Mouse (Mus musculus) embryo, embryonic 10.5 days (tissue): ENCODE data around the gene Rnps1.
"Not testable (repeated sequence)": the region's sequence is repeated elsewhere in the genome, so short reads cannot be mapped to it uniquely, and the experiment has no call there.

ENCODE experiments used
- DNase-seq: peaks from one replicate; pipeline ENCODE4 v3.0.0-alpha.2; 2015; ENCODE audit warnings: low spot score

Rnps1 gene

GRCm38 (mm10) chr17:24429201-24429983, 15.0 kb downstream of the Rnps1 start:
- DNase-seq: no peak

GRCm38 (mm10) chr17:24437016-24437415, 22.7 kb downstream of the Rnps1 start:
- peak; percentile 76 for DNase-seq

- no peak for DNase-seq
Observed at GRCm38 (mm10) chr17:24440377-24440776, 26.0 kb downstream of the Rnps1 start.

- DNase-seq: peak; percentile 33
Observed at GRCm38 (mm10) chr17:24441148-24441547, 26.8 kb downstream of the Rnps1 start.

- no peak for DNase-seq
Observed at GRCm38 (mm10) chr17:24442107-24442506, 27.7 kb downstream of the Rnps1 start.

GRCm38 (mm10) chr17:24442632-24443155, 28.3 kb downstream of the Rnps1 start, which contains the start of gene Dnase1l2:
Dnase1l2 (minus strand) TSS chr17:24443105.
- DNase-seq: no peak

- DNase-seq: no peak
Observed at GRCm38 (mm10) chr17:24443409-24443808, 29.0 kb downstream of the Rnps1 start.

- no peak for DNase-seq
Observed at GRCm38 (mm10) chr17:24446590-24446989, 32.2 kb downstream of the Rnps1 start.

GRCm38 (mm10) chr17:24449507-24449906, 35.1 kb downstream of the Rnps1 start:
- DNase-seq: no peak

- no peak for DNase-seq
Observed at GRCm38 (mm10) chr17:24451220-24451619, 36.9 kb downstream of the Rnps1 start.

GRCm38 (mm10) chr17:24453372-24453771, 39.0 kb downstream of the Rnps1 start:
- no peak for DNase-seq

GRCm38 (mm10) chr17:24454218-24454755, 39.9 kb downstream of the Rnps1 start:
- no peak for DNase-seq

GRCm38 (mm10) chr17:24454756-24455522, 40.6 kb downstream of the Rnps1 start:
- peak; percentile 100 for DNase-seq

GRCm38 (mm10) chr17:24455523-24456206, 41.3 kb downstream of the Rnps1 start:
- DNase-seq: not testable (repeated sequence)

GRCm38 (mm10) chr17:24461580-24461979, 47.2 kb downstream of the Rnps1 start:
- DNase-seq: peak; percentile 59

- DNase-seq: no peak
Observed at GRCm38 (mm10) chr17:24462932-24463331, 48.6 kb downstream of the Rnps1 start.

- no peak for DNase-seq
Observed at GRCm38 (mm10) chr17:24463374-24464133, 49.2 kb downstream of the Rnps1 start.

- DNase-seq: no peak
Observed at GRCm38 (mm10) chr17:24468636-24469246, 54.4 kb downstream of the Rnps1 start.

GRCm38 (mm10) chr17:24469336-24469909, 55.1 kb downstream of the Rnps1 start:
- DNase-seq: no peak

- peak; percentile 97 for DNase-seq
Observed at GRCm38 (mm10) chr17:24469910-24470602, 55.7 kb downstream of the Rnps1 start, which contains the start of the genes E4f1 and Pgp. E4f1 (minus strand) TSS chr17:24470313. Pgp (plus strand) TSS chr17:24470392.
